Mouse (Mus musculus) hindbrain, embryonic 11.5 days (tissue): ENCODE results near the gene Xlr5c. TPM values are rescaled to one million over a fixed set of nuclear protein-coding genes. Genes with fewer than 3 reads are reported as not detected.
"Not testable (repeated sequence)": the region's sequence is repeated elsewhere in the genome, so short reads cannot be mapped to it uniquely, and the experiment has no call there.

Experiments used
- ATAC-seq: fragments of 200-750 bp; cut with Nextera tagmentation; 2 replicates; pipeline ENCODE4 v1.8.0; 2017; ENCODE audit warnings: mild to moderate bottlenecking, moderate TSS enrichment, moderate library complexity; ENCODE audit not compliant: low FRiP score
- DNase-seq: peaks from one replicate; pipeline ENCODE4 v3.0.0-alpha.2; 2015; ENCODE audit warnings: low spot score
- H3K27ac ChIP-seq: fragments of 300-500 bp; sonication (generic); 2 replicates; pipeline ENCODE4 v1.5.1; 2014; ENCODE audit warnings: mild to moderate bottlenecking, low read depth, low read length
- H3K27me3 ChIP-seq: fragments of 300-500 bp; sonication (generic); 2 replicates; pipeline ENCODE4 v1.6.1; 2014; ENCODE audit warnings: mild to moderate bottlenecking, low read length, moderate library complexity, mixed read lengths; ENCODE audit not compliant: control insufficient read depth, insufficient read depth
- H3K36me3 ChIP-seq: fragments of 300-500 bp; sonication (generic); 2 replicates; pipeline ENCODE4 v1.6.1; 2014; ENCODE audit warnings: mild to moderate bottlenecking, low read length, moderate library complexity, mixed read lengths; ENCODE audit not compliant: control insufficient read depth, insufficient read depth
- H3K4me1 ChIP-seq: fragments of 300-500 bp; sonication (generic); replicated peaks from 2 replicates; pipeline ENCODE4 v1.6.1; 2014; ENCODE audit warnings: low read length, mixed read lengths; ENCODE audit not compliant: control insufficient read depth, insufficient read depth
- H3K4me2 ChIP-seq: fragments of 300-500 bp; sonication (generic); replicated peaks from 2 replicates; pipeline ENCODE4 v1.6.1; 2014; ENCODE audit warnings: mild to moderate bottlenecking, low read depth, low read length
- H3K4me3 ChIP-seq: fragments of 300-500 bp; sonication (generic); 2 replicates; pipeline ENCODE4 v1.5.1; 2014; ENCODE audit warnings: low read depth, low read length
- H3K9ac ChIP-seq: fragments of 300-500 bp; sonication (generic); 2 replicates; pipeline ENCODE4 v1.6.1; 2014; ENCODE audit warnings: low read depth, low read length
- H3K9me3 ChIP-seq: fragments of 300-500 bp; sonication (generic); 2 replicates; pipeline ENCODE4 v1.6.1; 2016; ENCODE audit warnings: low read length; ENCODE audit not compliant: control insufficient read depth
- WGBS: fragments of 180-500 bp; shearing (Covaris S2); extraction: QIAGEN DNeasy Blood & Tissue Kit; methylation state at CpG from one replicate; pipeline ENCODE4 v1.1.7; 2014; 5-methylcytosine and 5-hydroxymethylcytosine counted together
- polyA plus RNA-seq: library from polyadenylated mRNA; unstranded; fragments of >200 nt; fragmentation: Nextera tagmentation; extraction: Ambion mirVana; gene quantifications from 2 replicates; pipeline ENCODE4 v1.2.1, GENCODE M21; 2014

Gene Xlr5c
- polyA plus RNA-seq, 1 experiment from 2014 or later = not detected

GRCm38 (mm10) chrX:73295745-73296144 is 3.0 kb upstream of the Xlr5c start:
- not testable (repeated sequence) for H3K4me2 ChIP-seq
- WGBS = 90% methylated on average over 7 of the region's 10 CpGs

GRCm38 (mm10) chrX:73265270-73265669 is 27.5 kb downstream of the Xlr5c start, which contains the start of gene Xlr3c:
Gene Xlr3c, minus strand, starts transcription at chrX:73265390.
- not testable (repeated sequence) for H3K9me3 ChIP-seq, ATAC-seq, H3K4me1 ChIP-seq, H3K27ac ChIP-seq, H3K4me2 ChIP-seq, H3K9ac ChIP-seq, DNase-seq, H3K36me3 ChIP-seq, H3K4me3 ChIP-seq, H3K27me3 ChIP-seq
- 87% methylated on average over 14 of the region's 14 CpGs for WGBS

More at GRCm38 (mm10) chrX:73295745-73296144, 3.0 kb upstream of the Xlr5c start:
- H3K9ac ChIP-seq, H3K36me3 ChIP-seq, DNase-seq, H3K4me1 ChIP-seq, H3K9me3 ChIP-seq, H3K4me3 ChIP-seq, H3K27ac ChIP-seq, H3K27me3 ChIP-seq, ATAC-seq: not testable (repeated sequence)

GRCm38 (mm10) chrX:73262428-73262827 is 30.3 kb downstream of the Xlr5c start:
- not testable (repeated sequence) for H3K4me1 ChIP-seq, H3K4me2 ChIP-seq, H3K4me3 ChIP-seq, H3K9ac ChIP-seq, H3K9me3 ChIP-seq, DNase-seq, H3K36me3 ChIP-seq, H3K27me3 ChIP-seq, H3K27ac ChIP-seq, ATAC-seq
- WGBS = 96% methylated on average over 1 of the region's 2 CpGs

GRCm38 (mm10) chrX:73242821-73243325 is 49.9 kb downstream of the Xlr5c start, which contains the start of gene Xlr4c:
Gene Xlr4c, minus strand, starts transcription at chrX:73243130.
- not testable (repeated sequence) for H3K27ac ChIP-seq, H3K27me3 ChIP-seq, H3K4me2 ChIP-seq, H3K9ac ChIP-seq, DNase-seq, ATAC-seq, H3K4me1 ChIP-seq, H3K36me3 ChIP-seq, H3K9me3 ChIP-seq, H3K4me3 ChIP-seq
- WGBS = 84% methylated on average over 10 of the region's 14 CpGs

Other genes with a start within 250 kb of the Xlr5c start
- gene Pnma3, start 228.2 kb downstream of the Xlr5c start, polyA plus RNA-seq = 0.27 and 0.90 TPM in 2 replicates
- 0.43 TPM in 1 of 2 replicates, not detected in the other for gene Xlr4a, start 210.5 kb downstream of the Xlr5c start, polyA plus RNA-seq
- gene Xlr3a, start 195.9 kb downstream of the Xlr5c start, polyA plus RNA-seq = 4.5 and 6.0 TPM in 2 replicates
- gene Gm14685, start 175.9 kb downstream of the Xlr5c start, polyA plus RNA-seq = not detected in 2 replicates
- gene Xlr5b, start 144.2 kb downstream of the Xlr5c start, polyA plus RNA-seq = not detected in 2 replicates
- 0.11 TPM in 1 of 2 replicates, not detected in the other for gene DXBay18, start 143.5 kb downstream of the Xlr5c start, polyA plus RNA-seq
- gene Spin2d, start 116.0 kb downstream of the Xlr5c start, polyA plus RNA-seq = not detected in 2 replicates
- gene Xlr3b, start 100.8 kb downstream of the Xlr5c start, polyA plus RNA-seq = 19.0 and 20.5 TPM in 2 replicates
- gene Xlr4b, start 78.6 kb downstream of the Xlr5c start, polyA plus RNA-seq = 0.35 and 0.49 TPM in 2 replicates
- gene F8a, start 64.7 kb downstream of the Xlr5c start, polyA plus RNA-seq = 16.4 and 17.6 TPM in 2 replicates
- not detected in 2 replicates for gene Xlr4c, start 49.8 kb downstream of the Xlr5c start, polyA plus RNA-seq
- 0.37 and 0.75 TPM in 2 replicates for gene Xlr3c, start 27.6 kb downstream of the Xlr5c start, polyA plus RNA-seq
- not detected in 2 replicates for gene Xlr5a, start within 50 bp of the Xlr5c start, polyA plus RNA-seq
- gene Gm45015, start 43.9 kb upstream of the Xlr5c start, polyA plus RNA-seq = not detected in 2 replicates
- 15.0 and 16.9 TPM in 2 replicates for gene Zfp275, start 49.6 kb upstream of the Xlr5c start, polyA plus RNA-seq
- gene Gm18336, start 105.8 kb upstream of the Xlr5c start, polyA plus RNA-seq = not detected in 2 replicates
- gene Zfp92, start 118.1 kb upstream of the Xlr5c start, polyA plus RNA-seq = 0.11 and 0.21 TPM in 2 replicates
- not detected in 2 replicates for gene Trex2, start 142.4 kb upstream of the Xlr5c start, polyA plus RNA-seq
- 76.9 and 77.6 TPM in 2 replicates for gene Haus7, start 166.1 kb upstream of the Xlr5c start, polyA plus RNA-seq
- gene Bgn, start 190.6 kb upstream of the Xlr5c start, polyA plus RNA-seq = 38.8 and 53.1 TPM in 2 replicates
- 0.66 and 0.84 TPM in 2 replicates for gene Atp2b3, start 210.1 kb upstream of the Xlr5c start, polyA plus RNA-seq